Mouse (Mus musculus) brain, embryonic 14.5 days (tissue): ENCODE data around the gene Gosr2.

Experiments
- CTCF ChIP-seq: fragments of 200-500 bp; IDR thresholded peaks from 2 replicates; pipeline ENCODE4 v1.5.1; 2012; ENCODE audit warnings: inconsistent platforms, mild to moderate bottlenecking, moderate library complexity, borderline replicate concordance; ENCODE audit not compliant: insufficient read depth, insufficient read length; ENCODE audit errors: extremely low read depth
- POLR2A ChIP-seq: fragments of 200-500 bp; IDR thresholded peaks from 2 replicates; pipeline ENCODE4 v1.6.1; 2012; ENCODE audit warnings: mild to moderate bottlenecking, inconsistent platforms, borderline replicate concordance; ENCODE audit not compliant: poor library complexity, insufficient read depth, insufficient read length, severe bottlenecking; ENCODE audit errors: extremely low read depth

DNA sequence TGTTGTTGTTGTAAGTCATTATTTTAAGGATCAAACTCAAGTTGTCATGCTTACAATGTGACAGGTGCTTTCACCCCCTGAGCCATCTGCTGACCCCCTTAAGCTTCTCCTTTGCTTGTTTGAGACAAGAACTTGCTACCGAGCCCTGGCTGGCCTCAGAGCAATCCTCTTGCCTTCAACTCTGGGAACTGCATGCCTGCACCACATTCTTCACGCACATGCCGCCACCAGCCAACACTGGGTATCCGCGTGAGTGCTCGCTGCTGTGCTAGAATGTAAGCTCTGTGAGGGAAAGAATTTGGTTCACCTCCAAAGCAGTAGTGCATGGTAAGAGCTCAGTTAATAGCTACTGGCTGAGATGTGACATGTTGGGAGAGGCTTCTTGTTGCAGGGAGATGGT is 61.4 kb downstream of the Gosr2 start:
- TF ChIP-seq CTCF (no peak), POLR2A (no peak)
